In genomic region chr5:108866746-108867145, GRCm38 (mm10) we compare ENCODE assay signal across 15 mouse cellular contexts. TPM values are rescaled to one million over a fixed set of nuclear protein-coding genes. Genes with fewer than 3 reads are reported as not detected.
DNase-seq lines count a peak whose midpoint lies in the region; ATAC-seq and TF ChIP-seq lines count a peak whose summit lies in the region.
"Not testable (repeated sequence)": the region's sequence is repeated elsewhere in the genome, so short reads cannot be mapped to it uniquely, and the experiment has no call there.
"Had no signal": no experiment of that assay in that cellular context is flagged by ENCODE, and none has a peak within 500 bp of the region (broad histone marks: within the 10 kb centered on the region; RNA-seq: fewer than 3 reads in every experiment).

No protein-coding gene starts in this region.

- WGBS in embryonic facial prominence, embryonic 11.5 days: 15% methylated on average over 1 of the region's 1 CpGs
- 10% methylated on average over 1 of the region's 1 CpGs for whole genome bisulfite sequencing in hindbrain, embryonic 10.5 days

- TF ChIP-seq CTCF in left cerebral cortex, adult 2 months (IDR thresholded peaks at IDR 0.05): peak; percentile 11

- not testable (repeated sequence) for H3K27me3 ChIP-seq in embryonic facial prominence, embryonic 11.5 days (ENCODE audit: control insufficient read depth, insufficient read depth, low read length); hindbrain, embryonic 10.5 days (ENCODE audit: insufficient read depth, poor library complexity, severe bottlenecking)

- not testable (repeated sequence) for H3K27ac ChIP-seq in embryonic facial prominence, embryonic 11.5 days (replicated peaks; ENCODE audit: low read depth, low read length); hindbrain, embryonic 10.5 days; left cerebral cortex, adult 2 months

- H3K4me2 ChIP-seq in embryonic facial prominence, embryonic 11.5 days (ENCODE audit: low read depth, low read length): not testable (repeated sequence)

- ATAC-seq in embryonic facial prominence, embryonic 11.5 days (replicated peaks; ENCODE audit: insufficient number of reproducible peaks, low FRiP score, low TSS enrichment, low read depth): not testable (repeated sequence)

- not testable (repeated sequence) for H3K4me1 ChIP-seq in embryonic facial prominence, embryonic 11.5 days (ENCODE audit: control insufficient read depth, insufficient read depth, low read length); hindbrain, embryonic 10.5 days (replicated peaks)

- peak; percentile 23 for DNase-seq in ES-CJ7 (ENCODE audit: low read depth, low spot score)
- peak; percentile 42 for DNase-seq in adrenal gland, postnatal 36 days
- DNase-seq in embryonic facial prominence, embryonic 11.5 days (ENCODE audit: low spot score): peak; percentile 44
- peak; percentile 31 for DNase-seq in hindbrain, embryonic 10.5 days (ENCODE audit: low spot score)
- not testable (repeated sequence) for DNase-seq in left cerebral cortex, adult 2 months (ENCODE audit: extremely low spot score in 1 of 2, low spot score in 2 of 2)
- peak; percentile 19 for DNase-seq in lung, postnatal 14 days
- DNase-seq in retina, adult 2 months (ENCODE audit: low read depth, low spot score): peak; percentile 0
- peak; percentile 7 for DNase-seq in urinary bladder, postnatal 14 days (ENCODE audit: low spot score)

- not testable (repeated sequence) for H3K9me3 ChIP-seq in embryonic facial prominence, embryonic 11.5 days (replicated peaks; ENCODE audit: control insufficient read depth, low read length); hindbrain, embryonic 10.5 days

- H3K36me3 ChIP-seq in embryonic facial prominence, embryonic 11.5 days (replicated peaks; ENCODE audit: control insufficient read depth, insufficient read depth, low read depth, low read length); hindbrain, embryonic 10.5 days: not testable (repeated sequence)

- intact Hi-C loops in left cerebral cortex, adult 2 months (cut with DNase I): not testable (repeated sequence)

- not testable (repeated sequence) for H3K4me3 ChIP-seq in embryonic facial prominence, embryonic 11.5 days (ENCODE audit: low read depth, low read length); hindbrain, embryonic 10.5 days; left cerebral cortex, adult 2 months

- H3K9ac ChIP-seq in embryonic facial prominence, embryonic 11.5 days (replicated peaks; ENCODE audit: low read length): not testable (repeated sequence)

RNA-seq across cellular contexts. Expression of gene Vmn2r9, which starts 14.3 kb away (rescaled TPM):
- total RNA-seq in adrenal gland, postnatal 36 days (2021): not detected
- not detected in 2 replicates for polyA plus RNA-seq in embryonic facial prominence, embryonic 11.5 days (2014; fragmentation: Nextera tagmentation; extraction: Ambion mirVana)
- polyA plus RNA-seq in hindbrain, embryonic 10.5 days (2016; fragmentation: Nextera tagmentation; extraction: Ambion mirVana): not detected in 2 replicates
- not detected for total RNA-seq in left cerebral cortex, adult 2 months (2021)
- total RNA-seq: layer of hippocampus, postnatal 14 days; monocyte, adult 5-6 weeks had no signal
- polyA plus RNA-seq: embryonic facial prominence, embryonic 15.5 days; heart, embryonic 12.5 days; intestine, embryonic 16.5 days; liver, embryonic 13.5 days; stomach, embryonic 15.5 days had no signal

RNA-seq across cellular contexts. Expression of gene Vmn2r8, which starts 58.1 kb away (rescaled TPM):
- total RNA-seq in adrenal gland, postnatal 36 days (2021): not detected
- polyA plus RNA-seq in embryonic facial prominence, embryonic 11.5 days (2014; fragmentation: Nextera tagmentation; extraction: Ambion mirVana): not detected in 2 replicates
- polyA plus RNA-seq in hindbrain, embryonic 10.5 days (2016; fragmentation: Nextera tagmentation; extraction: Ambion mirVana): not detected in 2 replicates
- total RNA-seq in left cerebral cortex, adult 2 months (2021): not detected
- total RNA-seq: layer of hippocampus, postnatal 14 days; monocyte, adult 5-6 weeks had no signal
- polyA plus RNA-seq: embryonic facial prominence, embryonic 15.5 days; heart, embryonic 12.5 days; liver, embryonic 13.5 days had no signal
